In genomic region chr2:143947981-143948380, GRCm38 (mm10) we compare ENCODE assay signal across 21 mouse cellular contexts. TPM values are rescaled to one million over a fixed set of nuclear protein-coding genes. Genes with fewer than 3 reads are reported as not detected.
A peak's percentile ranks its signal among the peaks of the same experiment; 100 is the strongest.
DNase-seq lines count a peak whose midpoint lies in the region; ATAC-seq and TF ChIP-seq lines count a peak whose summit lies in the region.
"Had no signal": no experiment of that assay in that cellular context is flagged by ENCODE, and none has a peak within 500 bp of the region (broad histone marks: within the 10 kb centered on the region; RNA-seq: fewer than 3 reads in every experiment).

No protein-coding gene starts in this region.

- H3K4me3 ChIP-seq in heart, embryonic 11.5 days (ENCODE audit: low read depth, low read length), result no peak overlapping the region
- H3K4me3 ChIP-seq in kidney, embryonic 16.5 days (ENCODE audit: low read length), result no peak overlapping the region
- H3K4me3 ChIP-seq in heart, postnatal 0 days (ENCODE audit: low read depth, low read length), result no peak overlapping the region
- H3K4me3 ChIP-seq in intestine, postnatal 0 days (ENCODE audit: low read depth, low read length), result no peak overlapping the region
- H3K4me3 ChIP-seq: embryonic facial prominence, embryonic 10.5 days; forebrain, embryonic 13.5 days; hindbrain, embryonic 15.5 days; limb, embryonic 12.5 days; midbrain, embryonic 13.5 days; neural tube, embryonic 12.5 days had no signal

- 70% methylated on average over 3 of the region's 3 CpGs for WGBS in heart, embryonic 11.5 days (ENCODE audit: insufficient replicate concordance)
- WGBS in kidney, embryonic 16.5 days, result 87% methylated on average over 3 of the region's 3 CpGs
- 54% methylated on average over 3 of the region's 3 CpGs for WGBS in heart, postnatal 0 days
- 79% methylated on average over 3 of the region's 3 CpGs for WGBS in intestine, postnatal 0 days

- no peak for TF ChIP-seq EP300 in heart, postnatal 0 days (IDR thresholded peaks at IDR 0.05; ENCODE audit: low read depth)

- ATAC-seq in heart, embryonic 11.5 days (replicated peaks; ENCODE audit: insufficient number of reproducible peaks, low FRiP score, low TSS enrichment), result no peak
- ATAC-seq in kidney, embryonic 16.5 days (ENCODE audit: low FRiP score, low TSS enrichment), result 0 out of 2 replicates have a peak, but pooled peaks have one; percentile 11
- ATAC-seq in heart, postnatal 0 days (ENCODE audit: insufficient read depth, low read depth), result no peak
- no peak for ATAC-seq in intestine, postnatal 0 days
- ATAC-seq: forebrain, embryonic 13.5 days; midbrain, embryonic 13.5 days; Patski had no signal

- no peaks in the 10 kb centered on the region for H3K27me3 ChIP-seq in heart, embryonic 11.5 days (ENCODE audit: control insufficient read depth, insufficient read depth, low read length)
- H3K27me3 ChIP-seq in kidney, embryonic 16.5 days (ENCODE audit: insufficient read depth, low read length), result no peaks in the 10 kb centered on the region
- H3K27me3 ChIP-seq in heart, postnatal 0 days (ENCODE audit: control insufficient read depth, insufficient read depth, low read length), result no peaks in the 10 kb centered on the region
- H3K27me3 ChIP-seq in intestine, postnatal 0 days (replicated peaks; ENCODE audit: control insufficient read depth, insufficient read depth, low read length), result no peaks in the 10 kb centered on the region
- H3K27me3 ChIP-seq: forebrain, embryonic 13.5 days; hindbrain, embryonic 15.5 days; limb, embryonic 12.5 days; midbrain, embryonic 13.5 days; neural tube, embryonic 12.5 days; Patski had no signal

- no peak for DNase-seq in heart, adult 8-10 months (ENCODE audit: low spot score)
- no peak for DNase-seq in kidney, postnatal 14 days
- no peak for DNase-seq in heart, postnatal 0 days (ENCODE audit: low spot score)
- DNase-seq in urinary bladder, adult 2 months (ENCODE audit: low spot score), result no peak
- DNase-seq: adrenal gland, postnatal 10 days; cerebellum, adult 9-10 months; kidney, adult 18-20 months; layer of hippocampus, adult 9-11 months; lung, postnatal 10 days; thymus, postnatal 25 days had no signal

- H3K9ac ChIP-seq in heart, embryonic 11.5 days (ENCODE audit: low read depth, low read length), result no peak overlapping the region
- no peak overlapping the region for H3K9ac ChIP-seq in kidney, embryonic 16.5 days (replicated peaks; ENCODE audit: low read length)
- no peak overlapping the region for H3K9ac ChIP-seq in heart, postnatal 0 days (replicated peaks; ENCODE audit: low read depth, low read length)
- no peak overlapping the region for H3K9ac ChIP-seq in intestine, postnatal 0 days (ENCODE audit: low read depth, low read length)
- H3K9ac ChIP-seq: forebrain, embryonic 13.5 days; hindbrain, embryonic 15.5 days; limb, embryonic 12.5 days; liver, embryonic 14.5 days; midbrain, embryonic 13.5 days; neural tube, embryonic 12.5 days had no signal

- H3K4me2 ChIP-seq in heart, embryonic 11.5 days, result no peak overlapping the region
- H3K4me2 ChIP-seq in kidney, embryonic 16.5 days (replicated peaks; ENCODE audit: low read depth, low read length), result no peak overlapping the region
- H3K4me2 ChIP-seq in heart, postnatal 0 days (ENCODE audit: low read depth, low read length), result no peak overlapping the region
- no peak overlapping the region for H3K4me2 ChIP-seq in intestine, postnatal 0 days (replicated peaks; ENCODE audit: low read depth)
- H3K4me2 ChIP-seq: forebrain, embryonic 13.5 days; hindbrain, embryonic 15.5 days; limb, embryonic 12.5 days; midbrain, embryonic 13.5 days; neural tube, embryonic 12.5 days had no signal

- peaks cover 25% of the 10 kb centered on the region for H3K4me1 ChIP-seq in heart, embryonic 11.5 days (ENCODE audit: control insufficient read depth, insufficient read depth, low read length)
- H3K4me1 ChIP-seq in kidney, embryonic 16.5 days (ENCODE audit: insufficient read depth, low read length), result no peaks in the 10 kb centered on the region; the same call in 1 of the 2 replicates
- peaks cover 18% of the 10 kb centered on the region for H3K4me1 ChIP-seq in heart, postnatal 0 days (ENCODE audit: control insufficient read depth, insufficient read depth)
- no peaks in the 10 kb centered on the region for H3K4me1 ChIP-seq in intestine, postnatal 0 days (replicated peaks; ENCODE audit: control insufficient read depth, insufficient read depth, low read length)
- H3K4me1 ChIP-seq: forebrain, embryonic 13.5 days; hindbrain, embryonic 15.5 days; limb, embryonic 12.5 days; midbrain, embryonic 13.5 days; neural tube, embryonic 12.5 days had no signal

- H3K9me3 ChIP-seq in heart, embryonic 11.5 days (replicated peaks; ENCODE audit: control insufficient read depth, low read length), result no peaks in the 10 kb centered on the region
- no peaks in the 10 kb centered on the region for H3K9me3 ChIP-seq in kidney, embryonic 16.5 days (ENCODE audit: low read length)
- no peaks in the 10 kb centered on the region for H3K9me3 ChIP-seq in heart, postnatal 0 days (replicated peaks; ENCODE audit: control insufficient read depth, low read length)
- H3K9me3 ChIP-seq in intestine, postnatal 0 days (ENCODE audit: control insufficient read depth), result no peaks in the 10 kb centered on the region
- H3K9me3 ChIP-seq: embryonic facial prominence, embryonic 10.5 days; forebrain, embryonic 13.5 days; hindbrain, embryonic 15.5 days; limb, embryonic 12.5 days; midbrain, embryonic 13.5 days; neural tube, embryonic 12.5 days had no signal

- H3K36me3 ChIP-seq in heart, embryonic 11.5 days (ENCODE audit: control insufficient read depth, insufficient read depth, low read length), result peaks cover 40% of the 10 kb centered on the region
- H3K36me3 ChIP-seq in kidney, embryonic 16.5 days (ENCODE audit: insufficient read depth, low read length), result peaks cover 91% of the 10 kb centered on the region
- H3K36me3 ChIP-seq in heart, postnatal 0 days (replicated peaks; ENCODE audit: control insufficient read depth, insufficient read depth, low read length), result peaks cover 95% of the 10 kb centered on the region
- H3K36me3 ChIP-seq in intestine, postnatal 0 days (ENCODE audit: control insufficient read depth, insufficient read depth), result peaks cover 97% of the 10 kb centered on the region

- H3K27ac ChIP-seq in heart, embryonic 11.5 days (ENCODE audit: low read depth, low read length), result peak overlapping the region; percentile 30
- H3K27ac ChIP-seq in kidney, embryonic 16.5 days (ENCODE audit: low read length), result no peak overlapping the region
- H3K27ac ChIP-seq in heart, postnatal 0 days (ENCODE audit: low read depth), result peak overlapping the region; percentile 71
- peak overlapping the region; percentile 21; the same call in 1 of the 2 replicates for H3K27ac ChIP-seq in intestine, postnatal 0 days (ENCODE audit: low read depth, low read length)
- H3K27ac ChIP-seq: embryonic facial prominence, embryonic 10.5 days; forebrain, embryonic 13.5 days; hindbrain, embryonic 15.5 days; limb, embryonic 12.5 days; liver, embryonic 14.5 days; midbrain, embryonic 13.5 days; neural tube, embryonic 12.5 days had no signal

- no peak for TF ChIP-seq CTCF in heart, postnatal 0 days (IDR thresholded peaks at IDR 0.05; ENCODE audit: low read depth)
- TF ChIP-seq CTCF in intestine, postnatal 0 days (IDR thresholded peaks at IDR 0.05; ENCODE audit: low read depth), result no peak

RNA-seq across cellular contexts. Expression of gene Dstn, which starts 32.9 kb away (rescaled TPM):
- 1,059 and 1,185 TPM in 2 replicates for polyA plus RNA-seq in heart, embryonic 11.5 days (2014; fragmentation: Nextera tagmentation; extraction: Ambion mirVana)
- 100 to 1,000 TPM; 129 to 151 (median 143) TPM for total RNA-seq in heart, adult 8-10 months (2022)
- polyA plus RNA-seq in kidney, embryonic 16.5 days (2015; fragmentation: Nextera tagmentation; extraction: Ambion mirVana), result 437 and 471 TPM in 2 replicates
- 627 and 637 TPM in 2 replicates for total RNA-seq in heart, postnatal 0 days (2014; rRNA removed; ENCODE audit: low replicate concordance)
- 912 and 913 TPM in 2 replicates for polyA plus RNA-seq in heart, postnatal 0 days (2015; fragmentation: Nextera tagmentation; extraction: Ambion mirVana)
- 801 and 835 TPM in 2 replicates for polyA plus RNA-seq in intestine, postnatal 0 days (2015; fragmentation: Nextera tagmentation; extraction: Ambion mirVana)
- 1,245 and 1,572 TPM in 2 replicates for polyA plus RNA-seq in urinary bladder, adult 2 months (2012; rRNA removed)
